Mouse (Mus musculus): ENCODE data around the gene Wbp2nl.

- TF ChIP-seq CTCF (IDR thresholded peaks at IDR 0.05; ENCODE audit: low read depth, low read length) (no peak), TAL1 (conservative IDR thresholded peaks at IDR 0.05; ENCODE audit: low read depth, low read length) (no peak)
These were observed at the start of gene Wbp2nl for GRCm38 (mm10) chr15:82298764-82299561.

Measured in G1E (cell line).